Mouse (Mus musculus) intestine, embryonic 14.5 days (tissue): Measurements from ENCODE around the gene Kif6. TPM values are rescaled to one million over a fixed set of nuclear protein-coding genes. Genes with fewer than 3 reads are reported as not detected.

Experiments
- ATAC-seq: fragments of 200-750 bp; cut with Nextera tagmentation; replicated peaks from 2 replicates; pipeline ENCODE4 v1.8.0; 2017; ENCODE audit warnings: low read depth, moderate number of reproducible peaks, moderate TSS enrichment, moderate library complexity; ENCODE audit not compliant: low FRiP score, low TSS enrichment
- DNase-seq: peaks from one replicate; pipeline ENCODE4 v3.0.0-alpha.2; 2018; ENCODE audit warnings: low spot score
- H3K27ac ChIP-seq: fragments of 300-500 bp; sonication (generic); 2 replicates; pipeline ENCODE4 v1.5.1; 2014; ENCODE audit warnings: low read depth, mild to moderate bottlenecking, control low read depth
- H3K27me3 ChIP-seq: fragments of 300-500 bp; sonication (generic); replicated peaks from 2 replicates; pipeline ENCODE4 v1.6.1; 2014; ENCODE audit warnings: low read length, control low read depth; ENCODE audit not compliant: control insufficient read depth, insufficient read depth
- H3K36me3 ChIP-seq: fragments of 300-500 bp; sonication (generic); 2 replicates; pipeline ENCODE4 v1.6.1; 2014; ENCODE audit warnings: low read length, control low read depth; ENCODE audit not compliant: control insufficient read depth, insufficient read depth
- H3K4me1 ChIP-seq: fragments of 300-500 bp; sonication (generic); replicated peaks from 2 replicates; pipeline ENCODE4 v1.6.1; 2014; ENCODE audit warnings: low read length, control low read depth, mixed read lengths; ENCODE audit not compliant: control insufficient read depth, insufficient read depth
- H3K4me2 ChIP-seq: fragments of 300-500 bp; sonication (generic); 2 replicates; pipeline ENCODE4 v1.6.1; 2014; ENCODE audit warnings: low read length
- H3K4me3 ChIP-seq: fragments of 300-500 bp; sonication (generic); 2 replicates; pipeline ENCODE4 v1.5.1; 2014; ENCODE audit warnings: low read depth, low read length, control low read depth, mixed read lengths
- H3K9ac ChIP-seq: fragments of 300-500 bp; sonication (generic); 2 replicates; pipeline ENCODE4 v1.6.1; 2014; ENCODE audit warnings: mild to moderate bottlenecking, low read length
- H3K9me3 ChIP-seq: fragments of 300-500 bp; sonication (generic); 2 replicates; pipeline ENCODE4 v1.6.1; 2016; ENCODE audit warnings: low read length, control low read depth; ENCODE audit not compliant: control insufficient read depth
- WGBS: fragments of 180-500 bp; shearing (Covaris S2); extraction: QIAGEN DNeasy Blood & Tissue Kit; methylation state at CpG from one replicate; pipeline ENCODE4 v1.1.7; 2014; 5-methylcytosine and 5-hydroxymethylcytosine counted together
- polyA plus RNA-seq: library from polyadenylated mRNA; unstranded; fragments of >200 nt; fragmentation: Nextera tagmentation; extraction: Ambion mirVana; gene quantifications from 2 replicates; pipeline ENCODE4 v1.2.1, GENCODE M21; 2014

The Kif6 gene
- polyA plus RNA-seq, 1 experiment from 2014 or later = 1.7 TPM

- H3K4me2 ChIP-seq = no peak overlapping the region
- no peak for DNase-seq
Observed at GRCm38 (mm10) chr17:49646267-49646666, 31.3 kb downstream of the Kif6 start.

GRCm38 (mm10) chr17:49648970-49649369, 34.0 kb downstream of the Kif6 start:
- H3K27ac ChIP-seq = no peak overlapping the region
- DNase-seq (no peak), ATAC-seq (no peak)
- H3K9me3 ChIP-seq = 0 out of 2 replicates have a peak, but pooled peaks cover 5% of the 10 kb centered on the region
- no peak overlapping the region for H3K4me2 ChIP-seq
- no peak overlapping the region for H3K4me3 ChIP-seq
- 49% methylated on average over 2 of the region's 2 CpGs for WGBS
- no peak overlapping the region for H3K9ac ChIP-seq
- H3K27me3 ChIP-seq = no peaks in the 10 kb centered on the region
- H3K4me1 ChIP-seq = 0 out of 2 replicates have a peak, but pooled peaks cover 2% of the 10 kb centered on the region
- no peaks in the 10 kb centered on the region for H3K36me3 ChIP-seq

More at GRCm38 (mm10) chr17:49646267-49646666, 31.3 kb downstream of the Kif6 start:
- no peak overlapping the region for H3K27ac ChIP-seq
- H3K9me3 ChIP-seq = 0 out of 2 replicates have a peak, but pooled peaks cover 5% of the 10 kb centered on the region
- H3K9ac ChIP-seq = no peak overlapping the region
- no peaks in the 10 kb centered on the region for H3K36me3 ChIP-seq
- no peaks in the 10 kb centered on the region for H3K27me3 ChIP-seq
- no peak for ATAC-seq
- 0 out of 2 replicates have a peak, but pooled peaks cover 2% of the 10 kb centered on the region for H3K4me1 ChIP-seq
- no peak overlapping the region for H3K4me3 ChIP-seq
- WGBS = 95% methylated on average over 5 of the region's 5 CpGs

DNA sequence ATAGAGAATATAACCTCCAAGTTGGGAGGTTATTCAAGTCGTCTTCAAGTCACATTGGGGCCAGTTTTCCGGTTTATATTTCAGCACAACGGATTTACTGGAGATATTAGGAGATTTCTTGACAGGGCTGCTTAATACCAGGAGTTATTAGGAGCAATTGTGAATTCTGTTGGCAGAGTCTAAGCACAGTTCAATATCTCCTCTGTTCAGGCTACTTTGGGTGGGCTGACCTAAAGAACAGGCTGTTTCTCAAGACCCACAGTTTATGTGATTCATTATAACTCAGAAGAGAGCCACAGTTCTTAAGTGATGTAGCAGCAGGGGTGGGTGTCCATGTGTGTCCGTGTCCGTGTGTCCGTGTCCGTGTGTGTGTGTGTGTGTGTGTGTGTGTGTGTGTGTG, 34.5 kb downstream of the Kif6 start:
- 72% methylated on average over 7 of the region's 7 CpGs for WGBS
- ATAC-seq = no peak

GRCm38 (mm10) chr17:49650366-49650765, 35.4 kb downstream of the Kif6 start:
- no peaks in the 10 kb centered on the region for H3K27me3 ChIP-seq
- WGBS = 86% methylated on average over 4 of the region's 4 CpGs
- no peak overlapping the region for H3K27ac ChIP-seq
- no peak overlapping the region for H3K9ac ChIP-seq
- ATAC-seq (no peak), DNase-seq (no peak)
- H3K4me2 ChIP-seq = no peak overlapping the region
- H3K36me3 ChIP-seq = no peaks in the 10 kb centered on the region
- H3K9me3 ChIP-seq = 0 out of 2 replicates have a peak, but pooled peaks cover 5% of the 10 kb centered on the region
- no peak overlapping the region for H3K4me3 ChIP-seq
- 0 out of 2 replicates have a peak, but pooled peaks cover 2% of the 10 kb centered on the region for H3K4me1 ChIP-seq

More for the DNA sequence above, 34.5 kb downstream of the Kif6 start:
- H3K27me3 ChIP-seq = no peaks in the 10 kb centered on the region
- H3K4me1 ChIP-seq = 0 out of 2 replicates have a peak, but pooled peaks cover 2% of the 10 kb centered on the region
- no peak overlapping the region for H3K9ac ChIP-seq
- H3K36me3 ChIP-seq = no peaks in the 10 kb centered on the region
- no peak overlapping the region for H3K27ac ChIP-seq
- no peak for DNase-seq
- H3K4me3 ChIP-seq = no peak overlapping the region
- no peak overlapping the region for H3K4me2 ChIP-seq
- 0 out of 2 replicates have a peak, but pooled peaks cover 5% of the 10 kb centered on the region for H3K9me3 ChIP-seq

GRCm38 (mm10) chr17:49652357-49652756, 37.4 kb downstream of the Kif6 start:
- no peak for DNase-seq
- Histone ChIP-seq H3K4me2 (no peak overlapping the region), H3K36me3 (no peaks in the 10 kb centered on the region), H3K4me1 (0 out of 2 replicates have a peak, but pooled peaks cover 2% of the 10 kb centered on the region), H3K9ac (no peak overlapping the region), H3K4me3 (no peak overlapping the region), H3K27me3 (no peaks in the 10 kb centered on the region), H3K9me3 (0 out of 2 replicates have a peak, but pooled peaks cover 5% of the 10 kb centered on the region), H3K27ac (no peak overlapping the region)
- ATAC-seq = no peak
- 58% methylated on average over 3 of the region's 3 CpGs for WGBS

DNA sequence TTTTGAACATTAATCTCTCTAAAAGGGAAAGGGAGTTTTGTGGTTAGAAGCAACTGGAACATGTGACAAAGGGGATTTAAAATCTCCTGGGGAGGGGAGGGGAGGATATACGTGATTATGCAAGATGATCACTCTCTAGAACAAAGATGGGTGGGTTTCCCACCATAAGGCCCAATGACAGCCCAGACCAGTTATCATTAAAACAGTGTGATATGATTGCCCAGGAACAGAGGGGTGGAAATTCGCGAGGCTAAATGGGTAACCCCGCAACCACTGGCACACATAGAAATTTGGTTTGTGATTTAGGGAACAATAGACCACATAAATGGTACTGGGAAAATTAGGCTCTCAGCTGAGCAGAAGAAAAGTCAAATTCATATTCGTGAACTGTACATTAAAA, 37.9 kb downstream of the Kif6 start:
- H3K4me1 ChIP-seq = 0 out of 2 replicates have a peak, but pooled peaks cover 2% of the 10 kb centered on the region
- no peak for ATAC-seq
- no peak overlapping the region for H3K4me3 ChIP-seq
- H3K36me3 ChIP-seq = no peaks in the 10 kb centered on the region
- H3K4me2 ChIP-seq = no peak overlapping the region
- 83% methylated on average over 5 of the region's 5 CpGs for WGBS
- DNase-seq = no peak
- 0 out of 2 replicates have a peak, but pooled peaks cover 5% of the 10 kb centered on the region for H3K9me3 ChIP-seq
- no peak overlapping the region for H3K9ac ChIP-seq
- no peak overlapping the region for H3K27ac ChIP-seq
- no peaks in the 10 kb centered on the region for H3K27me3 ChIP-seq

- WGBS = 30% methylated on average over 6 of the region's 6 CpGs
- Histone ChIP-seq H3K4me3 (no peak overlapping the region), H3K4me2 (no peak overlapping the region), H3K27me3 (no peaks in the 10 kb centered on the region), H3K9ac (no peak overlapping the region), H3K9me3 (no peaks in the 10 kb centered on the region), H3K36me3 (no peaks in the 10 kb centered on the region), H3K4me1 (peaks cover 7% of the 10 kb centered on the region), H3K27ac (no peak overlapping the region)
- no peak for ATAC-seq
- no peak for DNase-seq
Observed at GRCm38 (mm10) chr17:49661626-49662025, 46.7 kb downstream of the Kif6 start.

GRCm38 (mm10) chr17:49666728-49667127, 51.8 kb downstream of the Kif6 start:
- H3K36me3 ChIP-seq = no peaks in the 10 kb centered on the region
- DNase-seq = no peak
- no peaks in the 10 kb centered on the region for H3K27me3 ChIP-seq
- no peak overlapping the region for H3K4me3 ChIP-seq
- no peak overlapping the region for H3K27ac ChIP-seq
- ATAC-seq = no peak
- no peak overlapping the region for H3K9ac ChIP-seq
- H3K4me2 ChIP-seq = no peak overlapping the region
- no peaks in the 10 kb centered on the region for H3K4me1 ChIP-seq
- no peaks in the 10 kb centered on the region for H3K9me3 ChIP-seq
- WGBS = 89% methylated on average over 5 of the region's 5 CpGs

DNA sequence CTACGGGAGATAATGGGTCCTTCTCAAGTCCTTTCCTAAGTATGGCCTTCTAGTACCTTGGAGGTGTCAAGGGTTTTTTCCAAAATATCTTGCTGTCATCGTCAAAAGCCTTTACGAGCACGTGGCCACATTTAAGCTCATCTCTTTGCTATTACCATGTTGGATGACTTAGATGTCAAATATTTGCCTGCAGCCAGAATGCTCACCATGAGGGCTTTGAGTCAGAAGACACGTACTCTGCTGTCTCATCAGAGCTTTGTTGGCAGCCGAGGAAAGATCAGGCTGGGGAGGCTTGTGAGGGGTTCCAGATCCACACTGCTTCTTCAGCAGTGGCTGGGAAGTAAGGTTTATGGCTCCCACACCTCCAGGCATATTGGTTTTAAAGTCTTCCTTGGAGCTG, 53.4 kb downstream of the Kif6 start:
- H3K4me1 ChIP-seq = no peaks in the 10 kb centered on the region
- no peaks in the 10 kb centered on the region for H3K9me3 ChIP-seq
- DNase-seq (no peak), ATAC-seq (no peak)
- 87% methylated on average over 6 of the region's 6 CpGs for WGBS
- H3K27me3 ChIP-seq = no peaks in the 10 kb centered on the region
- no peaks in the 10 kb centered on the region for H3K36me3 ChIP-seq
- H3K4me3 ChIP-seq = no peak overlapping the region
- H3K9ac ChIP-seq = no peak overlapping the region
- H3K4me2 ChIP-seq = no peak overlapping the region
- no peak overlapping the region for H3K27ac ChIP-seq
